Mouse (Mus musculus) Patski (cell line): ENCODE results near the gene Oasl2. TPM values are rescaled to one million over a fixed set of nuclear protein-coding genes. Genes with fewer than 3 reads are reported as not detected.
"Not testable (repeated sequence)": the region's sequence is repeated elsewhere in the genome, so short reads cannot be mapped to it uniquely, and the experiment has no call there.

Experiments used
- ATAC-seq: fragments of 100-300 bp; one replicate; pipeline ENCODE4 v1.8.0; 2021
- CTCF ChIA-PET: fragments of 350-600 bp; sonication (Branson Sonifier 250); formaldehyde crosslinking; loops from one replicate; lab custom pipeline; 2022; ENCODE audit warnings: inconsistent platforms; lab: Charles Lee
- POLR2A ChIA-PET: fragments of 350-600 bp; sonication (Branson Sonifier 250); formaldehyde crosslinking; loops from one replicate; lab custom pipeline; 2022; ENCODE audit warnings: antibody characterized with exemption, inconsistent platforms; lab: Charles Lee
- DNase-seq: peaks from one replicate; pipeline ENCODE4 v3.0.0-alpha.2; 2011; ENCODE audit warnings: low read depth, low spot score
- H3K27me3 ChIP-seq: fragments of 371-371 bp; one replicate; pipeline ENCODE4 v1.5.1; 2021
- CTCF ChIP-seq: fragments of 100-300 bp; IDR thresholded peaks from one replicate; pipeline ENCODE4 v1.5.1; 2021
- in situ Hi-C: fragments of 300-500 bp; cut with MboI; formaldehyde crosslinking; loops from 3 replicates; pipeline ENCODE4 v1.11.1; 2018; ENCODE audit warnings: low pct_unique_long_range_greater_than_20kb, mixed read lengths
- polyA plus RNA-seq: library from polyadenylated mRNA; unstranded; gene quantifications from one replicate; pipeline ENCODE4 v1.2.3, GENCODE M21; 2021

Gene Oasl2
- polyA plus RNA-seq, 1 experiment from 2014 or later: 1.6 TPM

- DNase-seq (no peak), ATAC-seq (no peak)
- no peaks in the 10 kb centered on the region for H3K27me3 ChIP-seq
- TF ChIP-seq CTCF: no peak
- in situ Hi-C loops: no loop called here
- CTCF ChIA-PET: interaction anchor here (1.1 kb wide), 1 partner anchor 11 kb away, joined by 3 read pairs; no protein-coding TSS in a partner anchor
- POLR2A ChIA-PET: no interaction called here
Observed at GRCm38 (mm10) chr5:114913686-114914085, 16.9 kb downstream of the Oasl2 start.

- ChIA-PET CTCF (no interaction called here), POLR2A (no interaction called here)
- ATAC-seq (no peak), DNase-seq (no peak)
- in situ Hi-C loops: no loop called here
- TF ChIP-seq CTCF: no peak
- H3K27me3 ChIP-seq: no peaks in the 10 kb centered on the region
Observed at GRCm38 (mm10) chr5:114914855-114915254, 18.1 kb downstream of the Oasl2 start.

- in situ Hi-C loops: no loop called here
- no peaks in the 10 kb centered on the region for H3K27me3 ChIP-seq
- ChIA-PET POLR2A (no interaction called here), CTCF (no interaction called here)
- DNase-seq: no peak
- ATAC-seq: no peak
- no peak for TF ChIP-seq CTCF
Observed at GRCm38 (mm10) chr5:114915854-114916253, 19.1 kb downstream of the Oasl2 start.

- in situ Hi-C loops: no loop called here
- TF ChIP-seq CTCF: no peak
- CTCF ChIA-PET: interaction anchor here (1.6 kb wide), 1 partner anchor 10 kb away, joined by 4 read pairs; no protein-coding TSS in a partner anchor
Observed at GRCm38 (mm10) chr5:114916777-114917176, 20.0 kb downstream of the Oasl2 start.

GRCm38 (mm10) chr5:114917357-114917756 lies 20.6 kb downstream of the Oasl2 start:
- CTCF ChIA-PET: interaction anchor here (1.0 to 1.6 kb wide), 2 partner anchors 10 to 15 kb away, joined by 3 to 4 read pairs; no protein-coding TSS in a partner anchor
- POLR2A ChIA-PET: interaction anchor here (1.0 kb wide), 1 partner anchor 142 kb away, joined by 4 read pairs; the partner anchor contains the start of gene Git2
- DNase-seq, H3K27me3 ChIP-seq, ATAC-seq, in situ Hi-C loops: not testable (repeated sequence)

More at GRCm38 (mm10) chr5:114916777-114917176, 20.0 kb downstream of the Oasl2 start:
- no peak for ATAC-seq
- no peak for DNase-seq
- no peaks in the 10 kb centered on the region for H3K27me3 ChIP-seq
- POLR2A ChIA-PET: no interaction called here

- ChIA-PET CTCF (no interaction called here), POLR2A (no interaction called here)
- H3K27me3 ChIP-seq: no peaks in the 10 kb centered on the region
- ATAC-seq (peak; percentile 55), DNase-seq (no peak)
- no peak for TF ChIP-seq CTCF
- in situ Hi-C loops: no loop called here
Observed at GRCm38 (mm10) chr5:114921551-114922365, 25.0 kb downstream of the Oasl2 start.

- no peaks in the 10 kb centered on the region for H3K27me3 ChIP-seq
- POLR2A ChIA-PET: no interaction called here
- DNase-seq (peak; percentile 89), ATAC-seq (no peak)
- in situ Hi-C loops: no loop called here
- TF ChIP-seq CTCF: no peak
- CTCF ChIA-PET: no interaction called here
Observed at GRCm38 (mm10) chr5:114922366-114922731, 25.6 kb downstream of the Oasl2 start.

GRCm38 (mm10) chr5:114922998-114923473 lies 26.3 kb downstream of the Oasl2 start, which contains the start of gene Oasl1:
Oasl1 (plus strand) TSS chr5:114923240.
- no peak for TF ChIP-seq CTCF
- no peak for ATAC-seq

GRCm38 (mm10) chr5:114926153-114926684 lies 29.5 kb downstream of the Oasl2 start:
- ATAC-seq (peak; percentile 62), DNase-seq (no peak)
- TF ChIP-seq CTCF: no peak
- ChIA-PET CTCF (interaction anchor here (2.5 kb wide), 1 partner anchor 16 kb away, joined by 7 read pairs; the partner anchor contains the start of gene 2210016L21Rik), POLR2A (no interaction called here)
- no peaks in the 10 kb centered on the region for H3K27me3 ChIP-seq
- in situ Hi-C loops: no loop called here

More at GRCm38 (mm10) chr5:114922998-114923473, 26.3 kb downstream of the Oasl2 start, which contains the start of gene Oasl1:
- CTCF ChIA-PET: no interaction called here
- DNase-seq: no peak
- H3K27me3 ChIP-seq: no peaks in the 10 kb centered on the region
- POLR2A ChIA-PET: interaction anchor here (0.6 kb wide), 1 partner anchor 149 kb away, joined by 3 read pairs; no protein-coding TSS in a partner anchor
- in situ Hi-C loops: no loop called here

- ChIA-PET CTCF (interaction anchor here (2.5 kb wide), 1 partner anchor 15 kb away, joined by 7 read pairs; the partner anchor contains the start of gene 2210016L21Rik), POLR2A (no interaction called here)
- peak; percentile 63 for ATAC-seq
- no peaks in the 10 kb centered on the region for H3K27me3 ChIP-seq
- no peak for TF ChIP-seq CTCF
- in situ Hi-C loops: no loop called here
- no peak for DNase-seq
Observed at GRCm38 (mm10) chr5:114926753-114927152, 30.0 kb downstream of the Oasl2 start.
